Mouse (Mus musculus) thymus, adult 18-20 months (tissue): ENCODE data around the gene Med29.
"Not testable (repeated sequence)": the region's sequence is repeated elsewhere in the genome, so short reads cannot be mapped to it uniquely, and the experiment has no call there.

ENCODE experiments used
- DNase-seq, 2 experiments: peaks; one replicate each; pipeline ENCODE4 v3.0.0; 2022; ENCODE audit warnings: mixed read lengths in 2 of 2

The Med29 gene

DNA sequence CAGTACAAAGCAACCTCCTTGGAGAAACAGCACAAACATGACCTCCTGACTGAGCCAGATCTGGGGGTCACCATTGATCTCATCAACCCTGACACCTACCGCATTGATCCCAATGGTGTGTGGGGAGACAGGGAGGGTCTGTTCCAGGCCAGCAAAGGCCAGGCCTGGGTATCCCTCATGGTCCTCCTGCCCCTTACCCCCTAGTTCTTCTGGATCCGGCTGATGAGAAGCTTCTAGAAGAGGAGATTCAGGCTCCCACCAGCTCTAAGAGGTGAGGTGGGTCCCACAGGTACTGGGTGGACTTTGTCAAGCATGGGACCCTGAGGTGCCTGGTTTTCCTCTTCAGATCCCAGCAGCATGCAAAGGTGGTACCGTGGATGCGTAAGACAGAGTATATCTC is 2.9 kb upstream of the Med29 start:
- no peak for DNase-seq

DNA sequence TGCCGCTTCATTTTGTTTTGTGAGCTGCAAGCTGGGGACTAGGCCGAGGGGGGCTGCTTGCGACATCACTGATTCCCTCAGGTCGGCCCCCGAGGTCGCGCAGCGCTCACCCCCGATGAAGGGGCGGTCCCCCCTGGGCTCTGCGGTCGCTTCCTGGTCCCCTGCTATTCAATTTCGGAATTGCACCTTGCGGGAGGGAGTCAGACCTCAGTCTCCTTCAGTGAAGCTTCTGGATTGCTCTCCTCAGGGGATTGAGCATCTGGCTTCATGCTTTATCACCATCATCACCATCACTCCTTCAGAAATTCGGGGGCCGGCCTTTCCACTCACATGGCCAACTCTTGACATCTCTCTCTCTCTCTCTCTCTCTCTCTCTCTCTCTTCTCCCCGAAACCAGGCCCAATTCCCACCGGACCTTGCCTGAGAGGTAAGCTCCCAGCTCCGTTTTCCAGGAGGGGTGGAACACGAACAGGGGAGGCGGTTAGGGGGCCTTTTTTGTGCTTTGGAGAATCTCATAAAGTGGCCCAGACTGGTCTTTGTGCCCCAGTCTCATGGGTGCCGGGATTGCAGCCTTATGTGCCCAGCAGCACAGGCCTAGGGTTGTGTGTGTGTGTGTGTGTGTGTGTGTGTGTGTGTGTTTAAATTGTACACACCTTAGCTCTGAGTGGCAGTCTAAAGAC is 904 bp upstream of the Med29 start:
- no peak for DNase-seq

- no peak for DNase-seq
These were observed 2.2 kb downstream of the Med29 start for GRCm38 (mm10) chr7:28390331-28390730.

DNA sequence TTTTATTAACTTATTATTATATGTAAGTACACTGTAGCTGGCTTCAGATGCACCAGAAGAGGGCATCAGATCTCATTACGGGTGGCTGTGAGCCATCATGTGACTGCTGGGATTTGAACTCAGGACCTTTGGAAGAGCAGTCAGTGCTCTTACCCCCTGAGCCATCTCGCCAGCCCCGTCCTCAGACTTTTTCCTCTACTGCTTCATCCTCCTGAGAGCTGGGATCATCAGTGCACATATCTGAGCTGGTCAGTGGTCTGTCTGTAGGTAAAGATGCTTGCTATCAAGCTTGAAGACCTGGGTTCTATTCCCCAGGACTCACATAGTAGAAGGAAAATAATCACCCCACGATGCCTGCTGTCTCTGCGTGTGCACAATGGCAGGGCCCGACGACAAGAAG is 5.1 kb downstream of the Med29 start:
- DNase-seq: not testable (repeated sequence)

DNA sequence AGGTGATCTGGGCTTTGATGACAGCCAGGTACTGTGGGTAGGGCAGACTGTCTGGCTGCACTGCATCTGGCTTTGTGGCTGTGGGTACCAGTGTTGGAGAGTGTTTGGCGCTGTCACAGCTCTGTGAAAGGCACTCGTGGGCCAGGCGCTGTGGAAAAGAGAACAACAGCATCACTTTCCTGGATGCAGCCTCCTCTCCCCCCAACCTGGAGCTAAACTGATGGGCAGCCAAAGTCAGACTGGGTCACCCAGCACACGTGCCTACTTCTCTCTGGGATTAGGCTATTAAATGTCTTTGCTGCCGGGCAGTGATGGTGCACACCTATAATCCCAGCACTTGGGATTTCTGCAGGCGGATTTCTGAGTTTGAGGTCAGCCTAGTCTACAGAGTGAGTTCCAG is 5.6 kb downstream of the Med29 start:
- DNase-seq: not testable (repeated sequence)

DNA sequence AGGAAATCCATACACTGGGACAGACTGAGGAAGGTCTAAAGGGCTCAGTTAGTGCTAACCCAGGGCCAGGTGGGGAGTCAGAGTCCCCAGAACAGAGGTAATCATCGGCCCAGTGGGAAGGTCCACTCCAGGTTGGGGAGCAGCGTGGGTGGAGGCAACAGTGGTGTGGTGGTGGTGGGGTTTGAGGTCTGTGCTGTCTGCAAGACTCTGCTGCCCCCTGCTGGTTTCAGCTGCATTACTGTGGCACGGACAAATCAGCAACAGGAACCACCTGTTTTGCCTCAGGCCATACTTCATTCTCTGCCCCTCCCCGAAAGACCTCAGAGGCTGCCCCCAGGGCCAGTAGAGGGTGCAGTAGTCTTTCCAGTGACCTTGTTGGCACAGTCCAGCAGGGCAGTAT is 6.0 kb downstream of the Med29 start:
- DNase-seq: peak; percentile 75 to 83

GRCm38 (mm10) chr7:28386007-28386406 is 6.5 kb downstream of the Med29 start:
- no peak for DNase-seq

DNA sequence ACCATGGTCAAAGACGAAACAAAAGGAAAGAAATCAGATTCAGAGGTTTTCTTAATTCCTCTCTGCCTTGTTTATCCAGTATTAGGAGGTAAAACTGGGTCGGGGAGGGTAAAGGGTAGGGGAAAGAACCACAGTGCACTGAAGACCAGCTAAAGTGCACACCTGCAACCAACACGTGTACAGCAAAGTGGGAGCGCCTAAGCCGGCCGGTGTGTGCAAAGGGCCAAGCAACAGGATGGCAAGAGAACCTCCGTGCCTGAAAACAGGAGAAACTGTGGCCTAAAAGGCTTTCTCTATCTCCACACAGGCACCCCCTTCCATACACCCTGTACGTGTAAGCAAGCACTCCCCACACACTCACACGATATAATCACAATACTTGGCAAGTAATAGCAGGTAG is 7.3 kb downstream of the Med29 start:
- no peak for DNase-seq

GRCm38 (mm10) chr7:28384162-28384561 is 8.3 kb downstream of the Med29 start:
- peak; percentile 52 to 67 for DNase-seq

DNA sequence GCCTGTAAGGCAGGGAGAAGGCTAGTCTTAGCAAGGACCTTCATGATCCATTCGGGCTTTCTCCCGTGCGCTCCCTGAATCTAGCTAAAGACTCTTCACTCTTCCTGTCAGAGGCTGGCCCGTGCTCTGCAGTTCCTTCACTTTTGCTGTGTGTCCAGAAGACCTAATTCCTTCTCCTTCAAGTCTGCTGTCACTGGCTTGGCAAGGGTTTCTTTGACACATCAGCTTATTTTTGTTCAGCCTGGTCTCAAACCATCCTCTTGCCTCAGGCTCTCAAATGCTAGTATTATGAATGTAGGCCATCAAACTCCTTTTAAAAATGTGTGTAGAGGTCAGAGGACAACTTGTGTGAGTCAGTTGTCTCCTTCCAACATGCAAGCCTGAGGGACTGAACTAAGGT is 8.9 kb downstream of the Med29 start:
- no peak for DNase-seq

DNA sequence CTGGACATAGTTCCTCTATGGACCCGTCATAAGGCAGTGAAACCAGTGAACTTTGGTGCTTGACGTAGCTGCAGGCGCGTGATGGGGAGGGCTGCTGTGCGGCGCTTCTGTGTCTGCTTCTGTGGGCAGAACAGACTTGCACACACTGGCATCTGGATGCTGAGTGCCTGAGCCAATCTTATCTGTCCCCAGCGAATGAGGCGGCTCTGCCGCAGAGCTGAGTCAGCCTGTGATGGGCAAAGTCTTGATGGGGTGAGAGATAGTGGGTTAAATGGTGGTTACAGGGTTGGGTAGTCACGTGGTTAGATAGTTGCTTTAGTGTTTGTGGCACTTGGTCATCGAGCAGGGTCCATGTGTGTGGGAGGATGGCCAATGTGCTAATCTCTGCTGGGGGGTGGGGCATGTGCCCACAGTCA is 9.5 kb downstream of the Med29 start:
- peak; percentile 66 to 79 for DNase-seq

DNA sequence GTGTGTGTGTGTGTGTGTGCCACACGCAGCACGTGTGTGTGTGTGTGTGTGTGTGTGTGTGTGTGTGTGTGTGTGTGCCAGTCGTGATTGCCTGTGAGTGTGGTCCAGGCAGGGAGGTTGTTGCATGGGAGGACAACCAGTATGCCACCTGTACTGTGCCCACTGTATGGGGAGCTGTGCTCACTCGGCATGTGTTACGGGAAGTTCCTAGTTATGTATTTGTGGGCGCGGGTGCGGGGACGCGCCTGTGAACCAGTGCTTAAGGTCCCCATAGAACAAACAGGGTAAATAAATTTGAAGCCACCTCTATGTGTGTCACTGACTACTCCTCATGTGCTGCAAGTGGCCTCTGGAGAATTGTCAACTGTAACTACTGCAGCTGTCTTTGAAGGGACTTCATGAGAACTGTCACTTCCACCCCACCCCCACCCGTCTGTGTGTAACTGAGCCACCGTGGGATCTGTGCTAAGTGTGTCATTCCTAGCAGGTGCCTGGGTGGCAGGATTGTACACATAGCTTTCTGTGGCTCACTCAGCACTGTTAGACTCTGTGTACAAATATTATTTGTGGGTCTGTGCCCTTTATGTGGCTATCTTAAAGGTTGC is 10.1 kb downstream of the Med29 start:
- DNase-seq: peak in 1 of 2 experiments; percentile 57

- DNase-seq: peak; percentile 90 to 96
These were observed 10.6 kb downstream of the Med29 start for GRCm38 (mm10) chr7:28381938-28382337.

DNA sequence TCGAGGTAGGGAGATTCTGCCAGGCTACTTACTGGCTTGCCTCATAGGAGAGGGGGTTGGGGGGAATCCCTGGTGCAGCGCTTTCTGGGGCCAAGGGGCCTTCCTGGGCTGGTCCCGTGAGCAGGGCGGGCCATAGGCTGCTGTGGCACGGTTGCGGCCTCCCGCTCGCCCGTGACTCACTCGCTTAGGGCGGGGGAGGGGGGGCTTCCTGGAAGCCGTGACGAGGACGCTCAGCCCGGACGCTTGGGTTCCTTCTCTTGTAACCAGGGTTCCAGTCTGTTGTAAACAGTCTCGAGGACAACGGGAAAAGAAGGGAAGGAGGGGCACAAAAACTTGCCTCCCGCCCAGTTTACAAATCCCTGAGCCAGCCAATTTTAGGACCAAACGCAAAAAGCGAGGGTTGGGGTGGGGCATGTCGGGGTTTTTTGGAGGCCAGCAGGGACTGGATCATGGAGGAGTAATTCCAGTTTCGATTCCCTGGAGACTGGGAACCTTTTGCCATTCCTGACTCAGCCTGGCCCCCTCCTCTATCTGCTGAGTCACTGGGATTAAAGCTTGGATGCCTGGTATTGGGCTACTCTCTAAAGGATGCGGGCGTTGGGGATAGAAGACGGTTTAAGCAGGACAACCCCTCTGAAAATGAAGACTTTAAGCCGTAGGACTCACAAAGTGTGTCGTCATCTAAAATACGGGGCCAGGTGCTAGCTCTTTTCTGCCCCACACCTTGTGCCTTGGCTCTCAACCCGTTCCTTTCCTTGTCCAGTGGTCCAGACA is 11.3 kb downstream of the Med29 start:
- DNase-seq: peak; percentile 82 to 87

DNA sequence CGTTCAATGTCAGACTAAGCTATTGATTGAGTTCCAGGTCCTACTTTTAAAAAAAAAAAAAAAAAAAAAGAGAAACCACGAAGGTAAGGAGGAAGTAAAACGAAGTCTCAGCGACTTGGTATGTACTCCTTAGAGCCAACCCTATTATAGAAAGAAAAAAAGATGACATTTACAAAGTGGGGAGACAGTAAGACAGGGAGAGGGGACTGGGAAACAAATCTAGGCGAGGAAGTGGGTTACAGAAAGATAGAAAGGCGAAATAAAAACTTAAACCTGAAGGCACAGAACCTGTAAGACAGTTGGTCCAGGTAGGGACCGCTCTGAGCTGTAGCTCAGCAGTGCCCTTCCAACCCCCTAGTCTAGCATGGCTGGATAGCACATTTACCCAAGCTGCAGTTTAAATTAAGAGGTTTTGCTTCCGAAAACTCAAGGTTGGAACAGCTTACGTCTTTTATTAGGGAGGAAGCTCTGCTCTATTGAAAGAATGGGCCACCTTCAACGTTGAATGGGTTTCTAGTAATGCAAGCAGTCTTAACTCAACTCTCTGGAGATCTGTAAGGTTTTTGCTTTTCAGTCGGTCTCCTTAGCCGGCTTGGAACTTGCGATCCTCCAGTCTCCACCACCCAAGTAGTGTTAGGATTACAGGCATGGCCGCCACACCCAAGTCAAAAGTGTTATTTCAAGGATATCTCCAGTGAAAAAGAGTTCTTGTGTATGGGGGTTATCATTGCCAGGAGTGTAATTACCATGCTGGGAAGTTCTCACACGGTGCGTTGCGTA is 12.1 kb downstream of the Med29 start, which contains the start of gene Zfp36:
Zfp36 (minus strand) TSS at position 17 of the 780 bp plus-strand sequence.
- DNase-seq: no peak

DNA sequence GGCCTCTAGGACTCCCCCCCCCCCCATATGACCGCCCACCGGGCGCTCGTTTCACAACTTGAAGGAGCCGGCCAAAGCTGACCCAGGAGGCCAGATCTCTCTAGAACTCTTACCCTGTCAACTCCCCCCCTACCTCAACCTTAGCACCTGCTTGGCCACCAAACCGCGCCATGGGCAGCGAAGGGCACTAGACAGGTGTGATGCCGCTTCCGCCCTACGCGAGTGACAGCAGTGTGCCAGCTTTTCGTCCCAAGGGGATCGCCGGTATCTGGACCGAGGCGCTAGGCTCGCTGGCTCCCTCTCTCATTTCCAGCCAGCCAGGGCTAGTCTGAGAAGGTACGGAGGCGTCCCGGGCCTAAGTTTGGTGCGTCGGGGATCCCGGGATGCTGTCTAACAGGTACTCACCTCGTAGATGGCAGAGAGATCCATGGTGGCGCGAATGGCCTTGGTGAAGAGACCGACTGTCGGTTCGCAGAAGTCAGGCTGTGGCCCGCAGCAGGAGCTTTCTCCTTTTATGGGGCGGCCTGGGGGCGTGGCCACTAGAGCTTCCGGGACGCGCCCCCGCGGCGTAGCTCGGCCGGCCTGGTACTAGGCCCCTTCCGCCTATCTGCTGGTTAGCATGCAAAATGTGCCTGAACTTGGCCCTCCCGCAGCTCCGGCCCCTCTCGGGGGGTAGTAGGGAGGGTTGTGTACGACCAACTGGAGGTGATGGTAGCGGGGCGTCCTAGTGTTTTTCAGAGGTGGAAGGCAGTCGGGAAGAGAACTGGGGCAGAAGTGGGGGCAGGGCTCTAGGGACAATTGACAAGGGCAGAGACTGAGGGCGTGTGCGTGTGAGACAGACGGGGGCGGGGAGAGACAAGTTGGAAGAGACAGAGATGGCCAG is 13.5 kb downstream of the Med29 start:
- peak; percentile 86 to 89 for DNase-seq

DNA sequence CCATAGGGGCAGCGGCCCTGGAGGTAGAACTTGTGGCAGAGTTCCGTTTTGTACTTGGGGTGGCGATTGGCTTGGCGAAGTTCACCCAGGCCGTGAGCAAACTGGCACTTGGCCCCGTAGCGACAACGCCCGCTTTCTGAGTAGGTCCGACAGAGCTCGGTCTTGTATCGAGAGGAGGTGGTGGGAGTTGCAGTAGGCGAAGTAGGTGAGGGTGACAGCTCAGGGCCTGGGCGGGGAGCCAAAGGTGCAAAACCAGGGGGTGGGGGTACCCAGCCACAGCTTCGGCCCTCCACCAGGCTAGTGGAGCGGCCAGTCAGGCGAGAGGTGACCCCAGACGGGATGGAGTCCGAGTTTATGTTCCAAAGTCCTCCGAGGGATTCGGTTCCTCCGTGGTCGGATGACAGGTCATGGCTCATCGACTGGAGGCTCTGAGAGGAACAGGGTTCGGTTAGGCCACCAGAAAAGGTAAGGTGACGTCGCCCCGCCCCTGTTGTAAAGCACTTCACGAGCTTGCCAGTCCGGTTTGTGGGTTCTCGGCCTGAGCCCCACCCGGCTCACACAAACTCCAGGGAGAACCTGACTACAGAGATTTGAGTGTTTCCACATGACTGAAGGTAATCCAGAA is 14.3 kb downstream of the Med29 start:
- DNase-seq: peak; percentile 34 to 52

DNA sequence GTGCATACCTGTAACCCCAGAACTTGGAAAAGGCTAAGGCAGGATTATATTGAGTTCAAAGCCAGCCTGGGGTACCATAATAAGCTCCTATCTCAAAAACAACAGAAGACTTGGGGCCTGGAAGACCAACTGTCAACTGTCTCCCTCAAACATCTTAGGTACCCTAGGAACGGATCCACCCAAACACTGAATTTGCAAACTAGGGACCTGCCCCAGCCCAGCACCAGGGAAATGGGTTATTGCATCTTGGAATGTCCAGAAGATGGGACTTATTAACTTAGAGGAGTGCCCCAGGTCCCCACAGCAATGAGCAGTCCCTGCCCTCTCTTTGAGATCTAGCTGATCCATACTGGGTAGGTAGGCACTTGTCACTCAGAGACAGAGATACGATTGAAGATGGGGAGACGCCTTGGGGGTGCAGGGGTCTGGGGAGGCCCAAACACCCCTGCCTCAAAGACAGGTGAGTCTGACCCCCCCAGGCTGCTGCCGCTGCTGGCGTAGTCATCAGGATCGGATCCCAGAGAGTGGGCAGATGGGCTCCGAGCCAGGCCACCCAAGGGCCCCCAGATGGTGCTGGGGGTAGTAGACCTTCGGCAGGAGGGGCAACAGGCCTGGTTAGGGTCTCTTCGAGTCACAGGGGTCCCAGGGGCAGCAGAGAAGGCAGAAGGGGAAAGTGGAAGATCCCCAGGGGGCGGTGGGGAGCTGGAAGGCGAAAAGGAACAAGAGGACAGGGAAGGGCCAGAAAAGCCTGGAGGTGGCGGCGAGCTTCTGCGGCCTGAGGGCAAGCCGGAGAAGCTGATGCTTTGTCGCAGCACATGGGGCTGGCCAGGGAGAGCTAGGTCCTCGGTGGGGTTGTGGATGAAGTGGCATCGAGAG is 15.1 kb downstream of the Med29 start:
- DNase-seq: no peak

DNA sequence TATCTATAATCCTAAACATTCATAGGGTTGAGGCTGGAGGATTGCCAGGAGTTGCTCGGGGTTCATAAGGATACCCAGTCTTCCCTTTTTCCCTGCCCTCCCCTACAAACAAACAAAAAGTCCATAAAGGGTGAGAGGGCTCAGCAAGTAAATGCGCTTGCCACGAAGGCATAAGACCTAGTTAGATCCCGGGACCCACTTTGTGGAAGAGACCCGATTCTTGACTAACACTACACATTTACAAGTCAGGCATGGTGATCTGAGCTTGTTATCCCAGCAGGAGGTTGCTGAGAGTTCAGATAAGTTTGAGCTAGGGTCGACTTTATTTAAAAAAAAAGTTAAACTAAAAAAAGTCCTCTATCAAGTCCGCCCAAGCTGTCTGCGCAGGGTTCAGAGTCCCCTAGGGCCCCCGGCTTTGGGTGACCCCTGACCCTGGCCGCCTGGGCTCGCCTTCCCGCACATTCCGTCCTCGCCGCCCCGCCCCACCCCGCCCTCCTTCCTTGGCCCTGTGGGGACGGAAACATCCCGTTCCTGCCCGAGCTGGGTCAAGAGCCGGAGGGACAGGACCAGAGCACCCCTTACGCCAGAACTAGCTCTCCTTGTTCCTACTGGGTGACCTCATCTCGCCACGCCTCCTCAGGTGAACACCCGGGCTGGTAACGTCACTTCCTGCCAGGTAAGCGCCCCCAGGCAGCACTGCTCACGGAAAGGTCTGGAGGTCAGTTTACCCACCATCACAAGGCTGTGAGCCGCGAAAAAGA is 16.3 kb downstream of the Med29 start:
- peak; percentile 59 to 72 for DNase-seq
